Mouse (Mus musculus) small intestine, adult 2 months (tissue): ENCODE measurements around the gene Crat. TPM values are rescaled to one million over a fixed set of nuclear protein-coding genes. Genes with fewer than 3 reads are reported as not detected.

Experiments
- H3K27ac ChIP-seq: fragments of 200-500 bp; 2 replicates; pipeline ENCODE4 v1.5.1; 2012; ENCODE audit warnings: low read depth, low read length, control low read depth, inconsistent platforms; ENCODE audit not compliant: insufficient read depth
- H3K27me3 ChIP-seq: fragments of 200-500 bp; 2 replicates; pipeline ENCODE4 v1.6.1; 2012; ENCODE audit warnings: mild to moderate bottlenecking, moderate library complexity, low read length, inconsistent platforms; ENCODE audit not compliant: control insufficient read depth, insufficient read depth
- H3K36me3 ChIP-seq: fragments of 200-500 bp; 2 replicates; pipeline ENCODE4 v1.6.1; 2012; ENCODE audit warnings: mild to moderate bottlenecking, low read length, control low read depth, inconsistent platforms; ENCODE audit not compliant: control insufficient read depth, insufficient read depth
- H3K4me1 ChIP-seq: fragments of 200-500 bp; 2 replicates; pipeline ENCODE4 v1.6.1; 2012; ENCODE audit warnings: low read length, inconsistent platforms, mixed read lengths; ENCODE audit not compliant: control insufficient read depth, insufficient read depth, insufficient read length
- H3K4me3 ChIP-seq: fragments of 200-500 bp; 2 replicates; pipeline ENCODE4 v1.5.1; 2012; ENCODE audit warnings: low read depth, mild to moderate bottlenecking, control low read depth, inconsistent platforms, low read length, moderate library complexity
- CTCF ChIP-seq: fragments of 200-500 bp; IDR thresholded peaks from 2 replicates; pipeline ENCODE4 v1.5.1; 2012; ENCODE audit warnings: low read depth, mild to moderate bottlenecking, control low read depth, inconsistent platforms, low read length, moderate library complexity, mixed read lengths; ENCODE audit not compliant: insufficient replicate concordance, insufficient read length; ENCODE audit errors: extremely low read depth
- POLR2A ChIP-seq: fragments of 200-500 bp; IDR thresholded peaks from 2 replicates; pipeline ENCODE4 v1.6.1; 2012; ENCODE audit warnings: low read depth, mild to moderate bottlenecking, control low read depth, inconsistent platforms, low read length, moderate library complexity
- WGBS: fragments of 180-500 bp; shearing (Covaris S2); methylation state at CpG from one replicate; pipeline ENCODE4 v1.1.7; 2018; 5-methylcytosine and 5-hydroxymethylcytosine counted together
- polyA plus RNA-seq: library from polyadenylated mRNA; depleted of rRNA; stranded (reverse); fragments of >200 nt; gene quantifications from 2 replicates; pipeline ENCODE4 v1.2.3, GENCODE M21; 2012

The Crat gene
- polyA plus RNA-seq, 1 experiment: 176 TPM

GRCm38 (mm10) chr2:30360626-30361025 is 55.0 kb downstream of the Crat start:
- WGBS: 27% methylated on average over 10 of the region's 10 CpGs
- Histone ChIP-seq H3K4me3 (no peak overlapping the region), H3K27me3 (no peaks in the 10 kb centered on the region), H3K4me1 (peaks cover 24% of the 10 kb centered on the region), H3K36me3 (no peaks in the 10 kb centered on the region), H3K27ac (peak overlapping the region; percentile 87)
- TF ChIP-seq POLR2A: no peak
- TF ChIP-seq CTCF: no peak

GRCm38 (mm10) chr2:30358533-30359531 is 56.8 kb downstream of the Crat start, which contains the start of gene Sh3glb2:
Gene Sh3glb2, minus strand, starts transcription at chr2:30359337.
- H3K4me1 ChIP-seq: peaks cover 16% of the 10 kb centered on the region
- peaks cover 3% of the 10 kb centered on the region; the same call in 1 of the 2 replicates for H3K36me3 ChIP-seq
- 1% methylated on average over 73 of the region's 73 CpGs for WGBS
- TF ChIP-seq CTCF (peak; percentile 69), POLR2A (no peak)
- peak within 1 kb of the TSS; percentile 77 for H3K27ac ChIP-seq
- no peaks in the 10 kb centered on the region for H3K27me3 ChIP-seq
- H3K4me3 ChIP-seq: peak within 1 kb of the TSS; percentile 75

GRCm38 (mm10) chr2:30357552-30358510 is 57.8 kb downstream of the Crat start:
- 0 out of 2 replicates have a peak, but pooled peaks have one; percentile 12 for TF ChIP-seq POLR2A
- TF ChIP-seq CTCF: no peak
- peaks cover 16% of the 10 kb centered on the region for H3K4me1 ChIP-seq
- H3K4me3 ChIP-seq: no peak overlapping the region
- 59% methylated on average over 8 of the region's 8 CpGs for WGBS
- H3K27ac ChIP-seq: no peak overlapping the region
- H3K36me3 ChIP-seq: peaks cover 11% of the 10 kb centered on the region; the same call in 1 of the 2 replicates
- no peaks in the 10 kb centered on the region for H3K27me3 ChIP-seq

GRCm38 (mm10) chr2:30356906-30357305 is 58.7 kb downstream of the Crat start:
- TF ChIP-seq CTCF: no peak
- TF ChIP-seq POLR2A: no peak
- no peak overlapping the region for H3K27ac ChIP-seq
- peaks cover 16% of the 10 kb centered on the region for H3K4me1 ChIP-seq
- H3K36me3 ChIP-seq: peaks cover 14% of the 10 kb centered on the region
- 63% methylated on average over 9 of the region's 9 CpGs for WGBS
- no peaks in the 10 kb centered on the region for H3K27me3 ChIP-seq
- H3K4me3 ChIP-seq: no peak overlapping the region

- Histone ChIP-seq H3K27me3 (no peaks in the 10 kb centered on the region), H3K4me3 (no peak overlapping the region), H3K36me3 (peaks cover 14% of the 10 kb centered on the region), H3K27ac (no peak overlapping the region), H3K4me1 (peaks cover 15% of the 10 kb centered on the region)
- TF ChIP-seq POLR2A (no peak), CTCF (no peak)
- WGBS: 76% methylated on average over 4 of the region's 4 CpGs
Measured at GRCm38 (mm10) chr2:30356266-30356665, 59.3 kb downstream of the Crat start.

DNA sequence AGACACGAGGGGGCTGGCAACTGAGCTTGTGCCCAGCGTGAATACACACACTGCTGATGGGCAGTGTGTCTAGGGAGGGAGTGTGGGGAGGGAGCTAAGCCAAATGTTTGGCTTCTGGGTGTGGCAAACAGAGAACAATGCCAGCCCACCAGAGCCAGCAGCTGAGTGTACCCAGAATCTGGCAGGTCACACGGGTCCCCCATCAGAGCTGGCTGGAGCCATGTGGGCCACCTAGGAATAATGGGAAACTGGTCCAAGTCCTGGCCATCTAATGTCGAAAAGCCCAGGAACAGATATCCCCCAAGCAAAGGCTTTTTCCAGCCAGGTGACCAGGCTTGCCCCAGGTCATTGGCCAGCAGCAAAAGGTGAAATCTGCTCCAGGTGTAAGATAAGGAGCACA is 59.8 kb downstream of the Crat start:
- 38% methylated on average over 4 of the region's 4 CpGs for WGBS
- no peaks in the 10 kb centered on the region for H3K27me3 ChIP-seq
- TF ChIP-seq CTCF (no peak), POLR2A (no peak)
- H3K4me1 ChIP-seq: peaks cover 12% of the 10 kb centered on the region
- peaks cover 14% of the 10 kb centered on the region for H3K36me3 ChIP-seq
- H3K27ac ChIP-seq: no peak overlapping the region
- no peak overlapping the region for H3K4me3 ChIP-seq
